Mouse (Mus musculus) lung, postnatal 25 days (tissue): ENCODE measurements around the gene Hist1h1b.
"Not testable (repeated sequence)": the region's sequence is repeated elsewhere in the genome, so short reads cannot be mapped to it uniquely, and the experiment has no call there.

Experiments
- DNase-seq: peaks from one replicate; pipeline ENCODE4 v3.0.0; 2022; ENCODE audit warnings: low spot score

Hist1h1b gene

GRCm38 (mm10) chr13:21782361-21783254 lies 2.2 kb upstream of the Hist1h1b start:
- not testable (repeated sequence) for DNase-seq

- no peak for DNase-seq
Measured at GRCm38 (mm10) chr13:21781639-21782038, 1.2 kb upstream of the Hist1h1b start.

- no peak for DNase-seq
Measured at GRCm38 (mm10) chr13:21781021-21781555, 663 bp upstream of the Hist1h1b start.

GRCm38 (mm10) chr13:21778814-21779766 lies 1.3 kb downstream of the Hist1h1b start:
- DNase-seq, result peak; percentile 91

- DNase-seq, result no peak
Measured at GRCm38 (mm10) chr13:21755707-21756106, 24.7 kb downstream of the Hist1h1b start.

GRCm38 (mm10) chr13:21754294-21755001 lies 26.0 kb downstream of the Hist1h1b start:
- DNase-seq, result not testable (repeated sequence)

- peak; percentile 91 for DNase-seq
Measured at GRCm38 (mm10) chr13:21753524-21754285, 26.7 kb downstream of the Hist1h1b start, which contains the start of the genes Hist1h2ak and Hist1h2bn. Gene Hist1h2ak, minus strand, starts transcription at chr13:21753827. Gene Hist1h2bn, plus strand, starts transcription at chr13:21754123.

- DNase-seq, result no peak
Measured at GRCm38 (mm10) chr13:21753051-21753523, 27.3 kb downstream of the Hist1h1b start.

- DNase-seq, result no peak
Measured at GRCm38 (mm10) chr13:21752356-21752755, 28.1 kb downstream of the Hist1h1b start.

GRCm38 (mm10) chr13:21751827-21752226 lies 28.6 kb downstream of the Hist1h1b start:
- no peak for DNase-seq

- no peak for DNase-seq
Measured at GRCm38 (mm10) chr13:21751417-21751816, 29.0 kb downstream of the Hist1h1b start.

GRCm38 (mm10) chr13:21750159-21751017 lies 30.0 kb downstream of the Hist1h1b start, which contains the start of gene Hist1h4k:
Gene Hist1h4k, minus strand, starts transcription at chr13:21750505.
- DNase-seq, result peak; percentile 89

GRCm38 (mm10) chr13:21749387-21750158 lies 30.9 kb downstream of the Hist1h1b start:
- no peak for DNase-seq

GRCm38 (mm10) chr13:21745006-21745405 lies 35.4 kb downstream of the Hist1h1b start:
- no peak for DNase-seq

- peak; percentile 66 for DNase-seq
Measured at GRCm38 (mm10) chr13:21734906-21735767, 45.3 kb downstream of the Hist1h1b start, which contains the start of gene Hist1h4j. Gene Hist1h4j, plus strand, starts transcription at chr13:21735064.

- DNase-seq, result peak; percentile 89
Measured at GRCm38 (mm10) chr13:21734010-21734905, 46.2 kb downstream of the Hist1h1b start.
